Mouse (Mus musculus): ENCODE results near the gene Tgm1.

DNA sequence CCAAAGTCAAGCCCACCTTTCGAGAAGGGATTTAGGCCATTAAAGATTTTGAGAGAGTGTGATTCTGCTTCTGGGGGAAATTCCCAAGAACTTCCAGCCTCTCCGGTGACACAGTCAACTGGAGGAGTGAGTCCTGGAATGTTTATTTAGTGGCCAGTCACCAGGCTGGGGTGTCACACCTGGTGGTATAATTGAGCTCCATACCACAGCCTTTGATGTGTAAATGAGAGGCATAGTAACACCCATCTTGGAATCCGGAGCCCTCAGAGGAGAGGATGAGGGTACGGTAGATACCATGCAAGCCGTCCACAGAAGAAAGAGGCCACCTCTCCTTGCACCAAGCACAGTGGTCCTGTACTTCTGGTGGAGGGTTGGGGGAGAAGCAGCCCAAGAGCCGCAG is 11.0 kb downstream of the Tgm1 start:
- no peak for TF ChIP-seq POLR2A (IDR thresholded peaks at IDR 0.05; ENCODE audit: low read depth, low read length)
- TF ChIP-seq CTCF (conservative IDR thresholded peaks at IDR 0.05; ENCODE audit: insufficient read depth, insufficient read length, low read depth, low read length), result no peak

All from kidney, adult 2 months (tissue).